Mouse (Mus musculus) cerebellum, adult 2 months (tissue): ENCODE data around the gene Calml4.

ENCODE experiments used
- CTCF ChIP-seq: fragments of 200-500 bp; IDR thresholded peaks from 2 replicates; pipeline ENCODE4 v1.5.1; 2011; ENCODE audit warnings: low read depth, mild to moderate bottlenecking, control low read depth, low read length, moderate library complexity, borderline replicate concordance; ENCODE audit not compliant: insufficient read depth
- POLR2A ChIP-seq: fragments of 200-500 bp; IDR thresholded peaks from 2 replicates; pipeline ENCODE4 v1.6.1; 2011; ENCODE audit warnings: low read length, control low read depth, borderline replicate concordance; ENCODE audit not compliant: insufficient read depth

GRCm38 (mm10) chr9:62920877-62921276 is 63.0 kb downstream of the Calml4 start:
- TF ChIP-seq POLR2A (no peak), CTCF (no peak)
